Mouse (Mus musculus) heart, postnatal 4 days (tissue): ENCODE measurements around the gene Fbxo36. TPM values are rescaled to one million over a fixed set of nuclear protein-coding genes. Genes with fewer than 3 reads are reported as not detected.

Experiments
- DNase-seq: peaks from one replicate; pipeline ENCODE4 v3.0.0; 2021
- total RNA-seq, 2 experiments: library from RNA; stranded (reverse); gene quantifications; 2 replicates each; pipeline ENCODE4 v1.2.3; 2021

The Fbxo36 gene
- 1 to 10 TPM; 1.4 to 2.4 TPM for total RNA-seq

- DNase-seq = peak; percentile 95
These were observed at the start of gene Fbxo36 for GRCm38 (mm10) chr1:84839309-84840017. Gene Fbxo36, plus strand, starts transcription at chr1:84839841.

- DNase-seq = no peak
These were observed 48.2 kb upstream of the Fbxo36 start for GRCm38 (mm10) chr1:84791393-84791792.

GRCm38 (mm10) chr1:84795335-84795734 is 44.3 kb upstream of the Fbxo36 start:
- DNase-seq = no peak

GRCm38 (mm10) chr1:84799166-84799565 is 40.5 kb upstream of the Fbxo36 start:
- DNase-seq = no peak

- no peak for DNase-seq
These were observed 35.9 kb upstream of the Fbxo36 start for GRCm38 (mm10) chr1:84803788-84804187.

GRCm38 (mm10) chr1:84817596-84817995 is 22.0 kb upstream of the Fbxo36 start:
- no peak for DNase-seq

- DNase-seq = peak; percentile 15
These were observed 14.6 kb upstream of the Fbxo36 start for GRCm38 (mm10) chr1:84825091-84825490.

- DNase-seq = no peak
These were observed 2.0 kb upstream of the Fbxo36 start for GRCm38 (mm10) chr1:84837523-84838145.

- no peak for DNase-seq
These were observed 1.5 kb upstream of the Fbxo36 start for GRCm38 (mm10) chr1:84838156-84838555.

GRCm38 (mm10) chr1:84838621-84839151 is 955 bp upstream of the Fbxo36 start:
- DNase-seq = peak; percentile 74

GRCm38 (mm10) chr1:84840018-84840664 is 500 bp downstream of the Fbxo36 start, which contains the start of gene Trip12:
Gene Trip12, minus strand, starts transcription at chr1:84840516.
- no peak for DNase-seq

- DNase-seq = no peak
These were observed 1.4 kb downstream of the Fbxo36 start for GRCm38 (mm10) chr1:84841061-84841460.

GRCm38 (mm10) chr1:84843366-84843765 is 3.7 kb downstream of the Fbxo36 start:
- DNase-seq = no peak

GRCm38 (mm10) chr1:84847698-84848097 is 8.1 kb downstream of the Fbxo36 start:
- DNase-seq = no peak

GRCm38 (mm10) chr1:84848335-84848734 is 8.7 kb downstream of the Fbxo36 start:
- no peak for DNase-seq

GRCm38 (mm10) chr1:84848801-84849455 is 9.3 kb downstream of the Fbxo36 start:
- no peak for DNase-seq

GRCm38 (mm10) chr1:84849804-84850203 is 10.2 kb downstream of the Fbxo36 start:
- DNase-seq = no peak

GRCm38 (mm10) chr1:84850471-84850870 is 10.8 kb downstream of the Fbxo36 start:
- DNase-seq = no peak

- DNase-seq = no peak
These were observed 12.0 kb downstream of the Fbxo36 start for GRCm38 (mm10) chr1:84851512-84852235.

GRCm38 (mm10) chr1:84853721-84854120 is 14.1 kb downstream of the Fbxo36 start:
- no peak for DNase-seq

- no peak for DNase-seq
These were observed 15.3 kb downstream of the Fbxo36 start for GRCm38 (mm10) chr1:84854966-84855365.

GRCm38 (mm10) chr1:84855756-84856155 is 16.1 kb downstream of the Fbxo36 start:
- no peak for DNase-seq
